Mouse (Mus musculus): ENCODE data around the gene Cyp2u1.

The Cyp2u1 gene

DNA sequence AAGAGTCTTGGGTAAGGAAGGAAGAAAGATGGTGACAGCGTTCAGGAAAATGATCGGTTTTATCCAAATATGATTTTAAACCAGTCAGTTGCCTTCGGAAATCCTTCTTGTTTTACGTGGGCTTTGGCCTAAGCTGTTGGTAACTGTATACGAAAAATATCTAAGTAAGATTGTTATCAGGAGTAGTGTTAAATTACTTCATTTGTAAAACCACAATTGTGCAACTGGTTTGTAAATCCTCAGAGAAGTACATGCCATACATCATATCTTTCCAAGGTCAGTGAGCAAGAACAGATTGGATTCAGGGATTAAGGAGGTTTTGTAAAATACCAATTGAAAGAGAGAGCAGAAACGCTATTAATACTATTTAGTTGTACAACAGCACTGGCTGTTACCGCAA, 3.2 kb upstream of the Cyp2u1 start:
- no peak for DNase-seq (ENCODE audit: low read depth, low spot score)

DNA sequence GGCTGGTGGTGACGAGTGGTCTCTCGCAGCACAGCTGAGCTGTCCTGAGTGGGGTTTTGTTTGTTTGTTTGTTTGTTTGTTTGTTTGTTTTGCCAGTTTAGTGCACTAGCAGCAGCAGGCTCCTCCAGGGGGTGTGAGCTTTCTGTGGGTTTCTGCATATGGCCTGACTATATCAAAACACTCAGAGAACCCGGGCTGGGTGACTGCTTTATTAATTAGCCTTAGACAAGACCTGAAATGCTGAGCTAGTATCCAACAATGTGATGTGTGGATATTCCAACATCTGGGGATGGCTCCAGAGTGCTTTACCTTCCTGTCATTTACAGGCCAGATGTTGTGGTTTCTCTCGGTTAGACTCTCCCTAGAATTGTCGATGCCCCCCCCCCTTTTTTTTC, 290 bp upstream of the Cyp2u1 start:
- no peak for DNase-seq (ENCODE audit: low read depth, low spot score)

DNA sequence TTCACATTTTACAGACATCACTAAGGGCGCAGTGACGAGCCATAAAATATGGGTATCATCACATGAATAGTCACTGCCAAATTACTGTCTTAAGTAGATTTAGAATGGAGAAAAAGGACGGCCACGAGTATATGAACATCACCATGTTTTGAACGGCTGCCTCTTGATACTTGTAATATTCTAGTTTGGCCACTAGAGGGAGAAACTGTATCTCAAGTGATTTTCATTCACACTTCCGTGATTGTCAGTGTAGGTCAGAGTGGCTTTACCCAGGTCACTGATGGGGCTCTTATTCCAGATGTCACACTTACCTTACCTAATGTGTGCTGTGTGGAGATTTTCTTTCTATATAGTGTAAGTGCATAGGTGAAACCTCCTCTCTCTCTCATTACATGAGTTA, 3.1 kb downstream of the Cyp2u1 start:
- peak; percentile 77 for DNase-seq (ENCODE audit: low read depth, low spot score)

DNA sequence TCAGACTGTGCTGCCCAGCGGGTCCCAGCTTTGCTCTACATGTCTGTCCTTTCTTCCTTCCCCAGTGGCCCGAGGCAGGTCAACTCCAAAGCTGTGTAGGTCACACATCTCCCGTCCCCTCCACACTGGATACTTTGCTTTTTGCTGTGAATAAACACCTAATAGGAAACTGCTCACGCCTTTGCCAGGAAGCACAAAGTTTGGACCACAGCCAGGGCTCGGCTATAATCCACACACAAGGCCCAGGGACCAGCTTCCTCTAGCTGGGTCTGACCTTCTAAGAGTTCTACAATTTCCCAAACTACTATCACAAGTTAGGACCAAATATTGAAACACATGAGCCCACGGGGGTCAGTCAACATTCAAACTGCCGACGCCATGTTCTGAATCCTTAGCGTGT, 3.9 kb downstream of the Cyp2u1 start:
- DNase-seq (ENCODE audit: low read depth, low spot score) = no peak

DNA sequence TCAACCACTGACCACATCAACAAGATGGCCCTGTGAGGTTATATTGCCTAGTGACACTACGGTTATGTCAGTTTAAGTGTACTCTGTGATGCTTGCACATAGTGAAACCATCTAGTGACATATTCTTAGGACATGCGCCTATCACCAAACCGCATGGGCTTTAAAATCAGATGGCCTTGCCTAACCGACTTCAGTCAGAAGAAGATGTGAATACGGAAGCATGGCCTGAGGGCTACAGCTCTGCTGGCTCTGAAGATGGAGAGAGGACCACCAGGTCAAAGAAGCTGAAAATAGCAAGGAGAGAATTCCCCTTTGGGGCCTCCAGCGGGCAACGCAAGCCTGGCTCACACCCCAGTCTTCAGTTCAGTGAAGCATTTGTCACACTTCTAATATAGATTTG, 6.1 kb downstream of the Cyp2u1 start:
- peak; percentile 57 for DNase-seq (ENCODE audit: low read depth, low spot score)

DNA sequence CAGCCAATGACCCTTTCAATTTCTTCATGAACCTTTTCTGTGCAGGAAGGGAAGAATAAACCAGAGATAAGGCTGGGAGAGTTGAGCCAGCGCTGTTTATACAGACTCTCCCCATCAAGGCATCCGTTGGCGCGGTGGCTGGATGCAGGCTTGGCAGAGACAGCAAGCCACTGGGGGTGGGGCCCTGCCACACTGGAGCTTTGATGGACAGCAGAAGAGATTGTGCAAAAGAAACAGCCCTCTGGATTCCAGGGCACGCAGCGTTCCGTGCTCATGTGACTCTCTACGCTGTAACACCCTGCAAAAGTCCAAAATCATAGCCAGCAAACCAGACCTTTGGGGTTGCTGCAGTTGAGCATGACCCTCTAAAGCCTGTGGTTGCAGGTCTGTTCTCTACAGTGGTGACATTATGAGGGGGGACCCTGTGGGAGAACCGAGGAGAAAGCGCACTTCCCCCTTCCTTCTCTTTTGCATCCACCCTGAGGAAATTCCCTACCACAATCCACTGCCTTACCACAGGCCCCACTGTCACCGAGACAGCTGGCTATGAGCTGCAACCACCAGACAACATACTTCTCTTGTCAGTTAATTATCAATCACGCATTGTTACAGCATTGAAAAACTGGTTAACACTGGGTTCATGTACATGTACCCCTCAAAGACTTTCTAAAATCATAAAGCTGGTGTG, 7.4 kb downstream of the Cyp2u1 start:
- DNase-seq (ENCODE audit: low read depth, low spot score) = no peak

DNA sequence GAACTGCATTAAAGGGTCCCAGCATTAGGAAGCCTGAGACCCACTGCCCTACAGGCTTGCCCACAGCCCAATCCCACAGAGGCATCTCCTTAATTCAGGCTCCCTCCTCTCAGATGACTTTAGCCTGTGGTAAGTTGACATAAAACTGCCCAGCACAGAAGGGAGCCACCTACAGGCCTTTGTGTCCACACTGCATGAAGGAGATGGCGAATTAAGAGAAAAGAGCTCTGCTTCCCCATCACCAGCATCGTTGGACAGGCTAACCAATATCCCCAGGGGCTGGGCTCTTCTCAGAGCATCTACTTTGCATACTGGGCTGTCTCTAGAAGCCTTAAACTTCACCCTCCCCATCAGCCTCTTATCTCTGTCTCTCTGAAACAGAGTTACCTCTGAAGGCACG, 8.5 kb downstream of the Cyp2u1 start:
- DNase-seq (ENCODE audit: low read depth, low spot score) = peak; percentile 48

DNA sequence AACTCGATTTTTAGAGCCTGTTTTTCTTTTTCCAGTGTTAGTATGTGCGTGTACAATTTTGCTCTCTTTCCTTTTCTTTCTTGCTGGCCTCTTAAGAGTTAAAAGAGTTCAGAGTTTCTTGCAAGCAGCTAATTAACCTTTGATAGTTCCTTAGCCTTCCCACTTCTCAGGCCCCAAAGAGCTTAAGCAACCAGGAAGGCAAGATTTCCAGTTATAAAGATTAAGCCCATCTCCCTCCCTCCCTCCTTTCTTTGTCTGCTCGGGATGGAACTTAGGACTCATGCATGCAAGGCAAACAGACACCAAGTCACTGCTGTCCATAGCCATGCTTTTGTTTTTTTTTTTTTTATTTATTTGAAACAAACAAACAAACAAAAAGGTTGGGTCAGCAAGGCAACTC, 10.1 kb downstream of the Cyp2u1 start:
- DNase-seq (ENCODE audit: low read depth, low spot score) = no peak

DNA sequence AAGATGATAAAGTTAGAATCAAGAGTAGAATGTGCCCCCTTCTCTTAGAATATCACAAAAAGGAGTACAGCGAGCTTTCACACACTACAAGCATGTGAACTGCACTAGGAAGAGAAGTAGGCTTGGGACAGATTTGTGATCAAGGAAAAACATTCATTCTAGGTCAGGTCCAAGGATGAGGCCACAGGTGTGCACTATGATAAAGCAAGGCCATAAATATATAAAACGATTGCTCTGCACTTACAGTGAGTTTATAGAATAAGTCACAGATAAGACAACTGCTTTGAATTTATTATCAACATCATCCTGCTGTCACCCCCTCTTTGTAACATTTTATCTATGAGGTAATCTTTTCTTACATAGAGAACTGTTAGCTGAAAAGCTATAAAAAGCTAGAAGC, 10.7 kb downstream of the Cyp2u1 start:
- DNase-seq (ENCODE audit: low read depth, low spot score) = no peak

DNA sequence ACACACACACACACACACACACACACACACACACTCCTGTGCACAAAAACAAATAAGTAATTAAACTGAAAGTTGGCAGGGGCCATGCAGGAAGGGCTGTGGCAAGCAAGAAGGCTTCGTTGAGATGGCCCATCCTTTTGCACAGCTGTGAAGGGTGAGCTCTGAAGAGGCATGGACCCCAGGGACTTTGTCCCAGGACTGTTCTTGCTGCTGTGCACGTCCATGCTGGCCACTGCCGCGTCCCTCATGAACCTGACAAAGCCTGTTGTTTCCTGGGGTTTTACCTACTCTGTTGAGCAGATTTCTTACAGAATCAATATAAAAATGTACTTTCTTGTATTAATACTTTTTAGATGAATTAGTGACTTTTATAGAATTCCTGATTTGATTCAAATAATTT, 11.1 kb downstream of the Cyp2u1 start:
- DNase-seq (ENCODE audit: low read depth, low spot score) = no peak

DNA sequence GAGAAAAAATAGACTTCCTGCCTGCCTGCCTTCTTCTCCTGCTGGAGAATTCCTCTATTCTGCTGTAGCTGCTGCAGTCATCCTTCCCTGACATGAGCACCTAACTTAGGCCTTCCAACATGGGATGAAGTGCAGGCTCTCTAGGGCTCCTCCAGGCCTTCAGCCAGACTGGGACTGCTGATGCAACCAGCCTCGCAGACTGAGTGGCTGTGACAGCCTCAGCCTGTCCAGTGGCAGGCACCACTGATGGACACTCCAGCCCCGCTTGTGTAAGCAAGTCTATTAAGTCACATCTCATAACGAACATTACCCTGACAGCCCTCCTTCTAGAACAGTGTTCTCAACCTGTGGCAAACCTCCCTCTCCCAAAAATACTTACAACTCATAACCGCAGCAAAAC, 28.9 kb downstream of the Cyp2u1 start:
- DNase-seq (ENCODE audit: low read depth, low spot score) = no peak

DNA sequence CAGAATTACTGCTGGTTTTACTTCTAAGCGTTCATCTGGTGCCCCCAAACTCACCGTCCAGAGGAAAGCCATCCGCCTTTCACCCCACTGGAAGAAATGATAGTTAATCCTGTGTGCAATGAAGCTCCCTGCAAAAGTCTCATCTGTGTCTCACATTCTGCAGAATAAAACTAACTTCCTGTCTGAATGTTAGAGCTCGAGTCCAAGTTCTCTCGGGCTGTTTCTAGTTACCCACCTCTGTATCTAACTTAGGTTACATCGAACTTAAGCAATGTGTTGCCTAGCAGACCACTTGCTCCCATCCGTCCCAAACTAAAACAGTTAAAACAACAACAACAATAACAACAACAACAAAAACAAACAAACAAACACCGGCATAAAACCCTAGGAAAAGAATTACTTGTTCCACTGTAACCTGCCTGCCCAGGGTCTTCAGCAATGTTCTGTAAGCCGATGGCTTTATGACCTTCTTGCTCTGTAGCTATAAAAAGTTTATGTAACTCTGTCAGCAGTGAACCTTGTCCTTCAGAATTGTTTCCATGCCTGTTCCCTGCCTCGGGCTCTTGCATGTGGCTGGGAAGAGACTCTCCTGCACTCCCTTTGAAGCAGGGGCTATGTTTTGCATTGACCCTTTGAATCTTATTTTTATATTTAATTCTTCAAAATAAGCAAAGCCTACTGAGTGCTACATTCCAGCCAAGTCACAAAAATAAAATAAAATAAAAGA, 30.5 kb downstream of the Cyp2u1 start:
- DNase-seq (ENCODE audit: low read depth, low spot score) = no peak

DNA sequence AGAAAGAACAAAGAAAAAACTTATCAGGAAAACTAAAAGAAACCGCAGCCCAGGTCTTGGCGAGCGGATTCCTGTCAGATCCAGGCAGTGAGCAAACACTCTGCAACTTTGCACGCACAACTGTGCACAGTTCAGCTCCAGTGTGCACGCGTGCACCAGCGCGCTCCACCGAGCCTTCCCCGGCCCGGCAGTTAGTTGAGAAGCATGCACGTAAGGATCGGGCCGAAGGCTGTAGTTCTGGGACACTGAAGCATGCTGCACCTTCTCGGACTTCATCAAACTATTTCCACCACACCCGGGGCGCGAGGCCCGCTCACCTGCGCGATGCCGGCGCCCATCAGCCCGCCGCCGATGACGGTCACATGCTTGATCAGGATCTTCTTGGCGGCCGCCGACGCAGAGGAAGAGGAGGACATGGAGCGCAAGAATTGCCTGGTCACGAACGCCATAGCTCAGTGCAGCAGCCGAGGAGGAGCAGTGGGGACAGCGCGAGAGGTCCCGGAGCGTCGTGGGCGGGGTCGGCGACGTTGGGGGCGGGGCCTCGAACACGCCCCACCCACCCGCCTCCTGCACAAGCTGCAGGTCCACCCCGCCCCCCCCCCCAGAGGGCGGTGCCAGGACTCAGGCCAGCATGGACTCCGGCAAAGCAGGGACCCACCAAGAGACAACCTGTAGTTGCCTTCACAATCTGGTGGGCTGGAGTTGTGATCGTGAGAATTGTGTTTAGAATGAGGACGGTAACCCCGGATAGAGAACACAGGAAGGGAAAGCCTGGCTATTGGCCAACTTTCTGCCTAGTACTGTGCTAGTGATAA, 31.3 kb downstream of the Cyp2u1 start, which contains the start of gene Hadh:
TSS of gene Hadh (minus strand) at position 543 of the 815 bp plus-strand sequence.
- DNase-seq (ENCODE audit: low read depth, low spot score) = peak; percentile 94

DNA sequence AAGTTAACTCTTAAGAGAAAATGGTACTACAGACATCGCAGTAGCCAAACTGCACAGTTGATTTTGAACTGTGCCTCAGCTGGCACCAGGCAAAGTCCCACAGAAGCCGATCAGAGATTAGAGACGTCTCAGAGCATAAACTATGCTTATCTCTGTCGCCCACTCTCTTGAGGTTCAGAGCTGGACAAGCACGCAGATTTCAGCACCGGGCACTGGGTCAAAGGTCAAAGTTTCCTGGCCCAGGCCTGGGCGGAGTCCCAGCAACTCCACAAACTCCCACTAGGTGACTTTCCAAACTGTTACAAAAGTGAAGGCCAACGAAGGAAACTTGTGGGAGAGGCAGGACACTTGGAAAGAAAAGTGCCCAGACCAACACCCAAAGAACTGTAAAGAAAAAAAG, 31.9 kb downstream of the Cyp2u1 start:
- DNase-seq (ENCODE audit: low read depth, low spot score) = peak; percentile 49

DNA sequence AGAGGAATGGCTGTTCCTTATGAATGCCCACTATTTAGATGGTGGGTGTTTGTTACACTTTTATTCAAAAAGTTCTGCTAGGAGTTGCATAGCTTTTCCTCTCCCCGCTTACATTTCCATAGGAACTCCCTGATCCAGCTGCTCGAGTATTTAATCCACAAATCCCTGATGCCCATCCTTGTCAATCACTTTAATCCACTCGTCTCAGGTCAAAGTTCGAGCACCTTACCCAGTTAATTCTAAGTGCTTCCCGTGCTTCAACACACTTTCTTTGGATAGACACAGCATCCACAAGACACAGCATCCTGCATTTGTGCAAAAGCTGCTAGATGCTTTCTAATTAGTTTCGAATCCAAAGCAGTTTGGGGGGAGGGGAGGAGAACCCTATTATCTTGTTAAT, 32.6 kb downstream of the Cyp2u1 start:
- DNase-seq (ENCODE audit: low read depth, low spot score) = no peak

DNA sequence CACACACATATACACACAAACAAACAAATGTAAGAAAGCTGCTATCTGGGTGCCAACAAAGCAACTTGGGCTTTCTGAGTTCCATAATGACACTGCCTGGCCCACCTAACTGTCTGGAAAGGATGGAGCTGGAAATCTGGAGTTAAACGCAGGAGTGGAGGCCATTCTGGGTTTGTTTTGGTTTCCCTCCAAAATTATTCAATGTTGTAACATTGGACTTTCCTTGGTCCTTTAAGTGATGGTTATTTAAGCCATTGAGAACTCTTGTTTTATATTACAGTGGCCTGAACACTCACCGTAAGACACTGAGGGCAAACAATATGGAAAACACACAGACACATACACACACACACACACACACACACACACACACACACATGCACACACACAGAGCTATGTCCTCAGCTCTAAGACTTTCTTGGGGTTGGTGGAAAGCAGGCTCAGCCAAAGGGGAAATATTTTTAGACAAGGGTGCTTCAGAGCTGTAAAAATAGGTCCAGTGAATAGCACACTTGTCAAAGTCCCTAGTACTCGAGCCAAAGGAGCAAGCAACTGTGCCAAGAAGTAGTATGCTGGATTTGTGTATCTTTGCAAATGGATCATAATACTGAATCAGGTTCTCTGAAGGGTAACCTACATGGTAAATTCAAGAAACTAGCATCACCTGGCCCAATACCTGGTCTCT, 36.5 kb downstream of the Cyp2u1 start:
- DNase-seq (ENCODE audit: low read depth, low spot score) = no peak

DNA sequence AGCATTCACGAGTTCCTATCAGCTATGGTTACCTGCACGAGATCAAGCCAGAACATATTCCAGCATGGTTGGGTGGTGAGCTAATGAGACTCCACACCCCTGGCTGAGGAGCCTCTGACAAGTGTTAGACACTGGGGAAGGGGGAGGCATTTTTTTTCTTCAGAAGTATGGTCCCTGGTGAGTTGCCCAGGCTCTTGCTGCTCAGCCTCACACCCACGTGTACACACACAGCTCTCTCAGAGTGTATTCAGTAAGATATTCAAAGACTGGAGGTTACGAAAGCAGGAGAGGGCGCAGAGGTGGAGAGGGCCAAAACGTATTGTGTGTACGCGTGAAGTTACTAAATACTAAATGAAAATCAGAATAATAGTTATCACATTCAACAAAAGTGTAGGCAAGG, 37.5 kb downstream of the Cyp2u1 start:
- DNase-seq (ENCODE audit: low read depth, low spot score) = no peak

DNA sequence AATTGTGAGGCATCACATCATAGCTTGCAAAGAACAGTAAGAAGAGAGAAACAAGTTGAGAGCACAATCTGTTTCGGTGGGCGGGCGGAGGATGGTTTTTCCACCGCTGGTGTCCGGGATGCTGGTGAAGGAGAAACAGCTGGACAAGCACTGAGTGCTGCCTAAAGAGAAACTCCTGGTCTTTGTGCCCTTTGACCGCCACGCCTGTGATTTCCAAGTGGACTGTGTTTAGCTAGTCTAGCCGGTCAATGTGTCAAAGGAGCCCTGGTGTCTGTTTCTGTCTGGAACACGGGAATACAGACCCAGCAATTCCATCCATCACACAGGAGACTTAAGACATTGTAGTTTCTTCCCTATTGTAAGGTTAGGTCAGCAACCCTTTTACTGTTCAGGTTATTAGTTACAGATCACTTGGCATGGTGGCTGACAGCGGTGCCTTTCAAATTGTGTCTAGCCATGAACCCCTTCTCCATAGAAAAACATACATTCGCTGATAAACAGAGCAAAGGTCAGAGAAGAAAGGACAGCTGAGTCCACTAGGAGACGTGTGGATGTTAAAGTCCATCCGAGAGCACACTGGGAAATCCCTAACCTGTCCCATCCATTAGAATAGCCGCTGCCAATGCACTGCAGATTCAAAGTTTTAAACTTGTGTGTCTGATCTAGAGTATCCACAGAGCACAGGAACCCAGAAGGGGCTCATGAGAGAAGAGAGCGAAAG, 39.1 kb downstream of the Cyp2u1 start:
- DNase-seq (ENCODE audit: low read depth, low spot score) = no peak

DNA sequence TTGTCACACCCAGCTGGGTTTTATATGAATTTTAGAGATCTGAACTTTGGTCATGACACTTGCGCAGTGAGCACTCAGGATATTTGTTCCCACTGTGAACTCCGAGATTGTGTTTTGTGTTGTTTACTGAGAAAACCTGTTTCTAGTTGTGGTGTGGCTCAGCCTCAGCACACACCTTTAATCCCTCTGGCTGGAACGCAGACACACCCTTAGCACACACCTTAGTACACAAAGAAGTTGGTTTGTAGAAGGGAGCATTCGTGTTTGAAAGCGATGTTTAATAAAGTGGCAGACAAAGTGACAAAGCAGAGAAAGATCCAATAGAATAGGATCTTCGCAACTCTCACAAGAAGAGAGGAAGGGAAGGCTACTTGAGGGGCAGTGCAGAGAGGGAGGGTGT, 42.6 kb downstream of the Cyp2u1 start:
- DNase-seq (ENCODE audit: low read depth, low spot score) = no peak

DNA sequence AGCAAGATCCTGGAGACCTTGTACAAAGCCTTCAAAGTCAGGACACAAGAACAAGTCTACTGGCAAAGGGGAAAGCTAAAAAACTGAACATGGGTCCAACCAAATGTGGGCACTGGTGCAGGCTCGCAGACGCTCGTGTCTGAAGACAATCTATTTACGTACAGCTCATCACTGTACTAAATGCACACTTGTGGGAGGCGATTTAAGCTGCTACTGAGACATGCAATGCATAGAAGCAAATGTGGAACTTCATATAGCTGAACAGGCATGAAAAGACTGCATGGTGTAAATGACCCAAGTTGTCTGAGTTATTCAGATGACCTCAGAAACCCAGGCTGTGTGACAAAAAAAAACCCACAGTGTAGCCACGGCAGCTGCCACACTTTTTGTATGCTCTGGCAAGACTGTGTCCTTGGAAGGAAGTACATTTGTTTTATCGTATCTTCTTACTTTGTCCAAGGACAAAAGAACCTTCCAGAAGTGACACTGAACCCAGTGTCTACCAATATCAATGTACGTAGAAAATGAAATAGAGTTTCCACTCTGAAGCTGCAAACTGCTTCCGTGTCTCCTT, 43.5 kb downstream of the Cyp2u1 start:
- DNase-seq (ENCODE audit: low read depth, low spot score) = no peak

DNA sequence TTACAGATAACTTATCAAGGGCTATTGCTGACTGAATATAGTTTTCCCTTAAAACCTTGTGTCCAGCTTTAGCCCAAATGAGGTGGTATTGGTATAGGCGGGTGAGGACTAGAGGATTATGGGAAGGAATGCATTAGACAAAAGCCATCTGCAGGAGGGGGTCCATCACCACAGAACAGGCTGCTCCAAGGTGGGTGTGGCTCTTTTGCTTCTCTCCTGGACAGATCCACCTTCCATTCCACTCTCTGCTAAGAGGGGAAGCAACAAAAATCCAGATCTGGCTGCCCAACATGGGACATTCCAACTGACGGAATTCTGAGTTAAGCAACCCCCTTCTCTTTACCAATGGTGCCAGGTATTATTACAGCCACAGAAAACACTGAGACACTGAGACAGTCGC, 44.1 kb downstream of the Cyp2u1 start:
- no peak for DNase-seq (ENCODE audit: low read depth, low spot score)

Data from A20 (cell line).